Mouse (Mus musculus): ENCODE data around the gene Kif17. TPM values are rescaled to one million over a fixed set of nuclear protein-coding genes. Genes with fewer than 3 reads are reported as not detected.

Kif17 gene
- total RNA-seq, 2 experiments from 2014 or later: 0.13 to 0.59 TPM

DNA sequence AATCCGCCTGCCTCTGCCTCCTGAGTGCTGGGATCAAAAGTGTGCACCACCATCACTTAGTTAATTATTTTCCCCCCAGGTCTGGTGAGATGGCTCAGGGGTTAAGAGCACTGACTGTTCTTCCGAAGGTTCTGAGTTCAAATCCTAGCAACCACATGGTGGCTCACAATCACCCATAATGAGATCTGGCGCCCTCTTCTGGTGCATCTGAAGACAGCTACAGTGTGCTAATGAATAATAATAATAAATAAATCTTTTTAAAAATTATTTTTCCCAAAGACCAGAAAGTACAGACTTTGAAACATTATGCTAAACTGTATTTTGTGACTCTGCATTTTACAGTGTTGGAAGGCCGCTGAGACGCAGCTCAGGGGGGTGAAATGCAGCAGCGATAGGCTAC is 85.4 kb downstream of the Kif17 start:
- ATAC-seq (ENCODE audit: poor library complexity, severe bottlenecking): no peak

DNA sequence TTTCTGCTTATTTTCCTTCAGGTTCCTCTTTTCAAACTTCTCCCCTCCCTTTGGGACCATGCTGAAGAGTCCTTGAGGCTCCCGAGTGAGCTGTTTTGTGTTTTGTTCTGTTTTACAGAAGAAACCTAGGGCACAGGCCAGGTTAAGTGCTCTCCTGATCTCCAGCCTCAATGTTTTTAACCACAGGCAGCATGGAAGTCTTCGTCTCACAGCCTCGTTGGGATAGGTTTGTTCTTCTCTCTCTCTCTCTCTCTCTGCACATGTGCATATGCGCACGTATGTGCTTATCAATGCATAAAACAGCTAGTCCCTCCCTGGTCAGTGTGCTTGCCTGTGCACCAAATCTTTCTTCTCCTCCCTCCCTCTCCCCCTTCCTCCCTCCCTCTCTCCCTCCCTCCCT is 86.6 kb downstream of the Kif17 start:
- no peak for ATAC-seq (ENCODE audit: poor library complexity, severe bottlenecking)

DNA sequence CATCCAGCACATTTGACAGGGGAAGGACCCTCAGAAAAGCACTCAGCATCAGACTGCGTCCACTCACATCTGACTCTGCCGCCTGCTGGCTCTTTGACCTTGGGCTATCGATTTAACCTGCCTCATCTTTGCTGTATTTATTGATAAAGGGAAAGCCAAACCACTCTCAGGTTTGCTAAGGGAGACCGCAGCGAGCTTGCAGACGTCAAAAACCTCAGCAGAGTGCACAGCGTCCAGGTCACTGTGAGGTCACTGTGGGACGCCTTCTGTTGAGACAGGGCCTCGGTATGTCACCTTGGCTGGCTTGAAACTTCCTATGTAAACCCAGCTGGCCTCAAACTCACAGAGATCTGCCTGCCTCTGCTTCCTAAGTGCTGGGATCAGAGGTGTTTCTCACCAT is 87.1 kb downstream of the Kif17 start:
- ATAC-seq (ENCODE audit: poor library complexity, severe bottlenecking): no peak

DNA sequence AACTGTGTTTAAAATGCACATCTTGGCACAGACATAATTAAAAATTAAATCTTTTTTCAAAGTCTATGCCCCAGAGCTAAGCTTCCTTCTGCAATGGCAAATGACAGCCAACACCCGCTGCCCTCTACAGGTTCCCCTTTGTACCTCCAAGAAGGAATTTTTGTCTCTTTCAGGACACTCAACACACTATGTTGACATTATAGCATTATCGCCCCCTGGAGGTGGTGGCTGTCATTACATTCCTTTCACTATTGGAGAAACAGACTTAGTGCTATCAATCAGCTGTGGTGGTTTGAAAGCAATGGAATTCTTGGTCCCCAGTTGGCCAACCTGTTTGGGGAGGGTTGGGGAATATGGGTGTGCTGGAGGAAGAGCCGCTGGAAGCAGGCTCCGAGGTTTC is 89.7 kb downstream of the Kif17 start:
- ATAC-seq (ENCODE audit: poor library complexity, severe bottlenecking): no peak

DNA sequence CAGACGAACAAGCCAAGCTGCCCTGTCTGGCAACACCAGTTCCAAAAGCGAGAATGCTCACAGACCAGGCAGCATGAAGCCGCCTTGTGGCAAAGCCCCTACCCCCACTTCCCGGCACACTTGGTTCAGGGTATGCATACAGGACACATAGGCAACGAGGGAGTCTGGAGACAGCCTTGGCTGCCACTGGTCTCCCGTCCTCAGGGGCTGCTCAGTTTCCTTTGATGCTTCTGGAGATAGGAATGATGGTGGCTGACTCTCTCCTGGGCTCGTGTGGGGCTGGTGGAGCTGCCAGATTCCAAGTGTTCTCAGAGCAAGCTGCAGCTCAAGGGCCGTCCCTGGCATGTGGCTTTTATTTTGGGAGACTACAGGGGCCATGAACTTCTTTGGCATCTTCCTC is 91.2 kb downstream of the Kif17 start:
- ATAC-seq (ENCODE audit: poor library complexity, severe bottlenecking): no peak

DNA sequence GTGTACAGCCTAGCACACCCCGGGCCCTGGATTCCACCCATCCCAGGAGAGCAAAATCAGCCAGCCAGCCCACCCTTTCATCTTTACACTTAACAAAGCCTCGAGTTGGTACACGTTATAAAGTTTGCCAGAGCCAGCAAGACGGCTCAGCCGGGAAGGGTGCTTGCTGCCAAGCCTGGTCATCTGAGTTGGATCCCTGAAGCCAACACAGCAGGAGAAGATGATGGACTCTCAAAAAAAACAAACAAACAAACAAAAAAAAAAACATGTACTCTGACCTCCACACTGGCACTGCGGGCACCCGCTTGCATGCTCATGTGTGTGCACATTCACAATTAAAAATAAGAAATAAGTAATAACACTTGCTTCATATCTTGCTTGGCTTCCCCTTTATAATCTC is 91.8 kb downstream of the Kif17 start:
- ATAC-seq (ENCODE audit: poor library complexity, severe bottlenecking): no peak

DNA sequence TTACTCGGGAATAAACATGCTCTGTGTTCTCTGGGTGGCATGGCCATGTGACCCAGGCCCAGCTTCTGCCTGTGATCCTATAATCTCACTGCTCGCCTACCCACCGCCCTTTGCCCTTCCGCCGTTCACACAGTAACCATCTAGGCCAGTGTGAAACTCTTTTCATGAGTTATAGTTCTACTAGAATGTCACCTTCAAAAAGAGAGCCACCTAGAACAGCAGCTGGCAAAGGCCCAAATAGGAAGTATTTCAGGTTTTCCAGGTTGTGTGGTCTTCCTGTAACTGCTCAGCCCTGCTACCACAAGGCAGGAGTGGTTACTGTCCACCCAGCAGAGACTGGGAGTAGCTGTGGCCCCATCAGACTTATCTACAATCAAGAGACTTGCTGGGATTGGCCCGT is 92.5 kb downstream of the Kif17 start:
- no peak for ATAC-seq (ENCODE audit: poor library complexity, severe bottlenecking)

DNA sequence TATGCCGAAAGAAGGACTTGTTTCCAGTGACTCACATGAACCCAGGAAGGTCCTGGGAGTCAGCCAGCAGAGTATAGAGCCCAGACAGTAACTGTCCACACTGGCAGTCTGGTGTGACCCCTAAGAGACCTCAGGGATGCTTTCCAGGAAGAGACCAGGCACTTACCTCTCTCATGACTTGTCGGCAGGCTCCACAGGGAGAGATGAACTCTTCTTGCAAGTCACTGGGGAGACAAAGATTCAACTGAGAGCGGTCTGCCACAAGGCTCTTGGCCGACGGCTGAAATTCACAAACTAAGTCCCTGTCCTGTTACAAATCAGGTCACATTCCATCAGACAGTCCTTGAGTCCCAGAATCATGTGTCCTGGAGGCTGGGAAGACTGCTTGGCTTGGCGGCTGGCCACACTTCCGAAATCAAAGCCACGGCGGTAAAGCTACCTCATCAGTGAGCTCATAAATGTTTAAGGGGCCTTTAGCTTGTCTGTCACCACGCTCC is 93.2 kb downstream of the Kif17 start:
- ATAC-seq (ENCODE audit: poor library complexity, severe bottlenecking): no peak

DNA sequence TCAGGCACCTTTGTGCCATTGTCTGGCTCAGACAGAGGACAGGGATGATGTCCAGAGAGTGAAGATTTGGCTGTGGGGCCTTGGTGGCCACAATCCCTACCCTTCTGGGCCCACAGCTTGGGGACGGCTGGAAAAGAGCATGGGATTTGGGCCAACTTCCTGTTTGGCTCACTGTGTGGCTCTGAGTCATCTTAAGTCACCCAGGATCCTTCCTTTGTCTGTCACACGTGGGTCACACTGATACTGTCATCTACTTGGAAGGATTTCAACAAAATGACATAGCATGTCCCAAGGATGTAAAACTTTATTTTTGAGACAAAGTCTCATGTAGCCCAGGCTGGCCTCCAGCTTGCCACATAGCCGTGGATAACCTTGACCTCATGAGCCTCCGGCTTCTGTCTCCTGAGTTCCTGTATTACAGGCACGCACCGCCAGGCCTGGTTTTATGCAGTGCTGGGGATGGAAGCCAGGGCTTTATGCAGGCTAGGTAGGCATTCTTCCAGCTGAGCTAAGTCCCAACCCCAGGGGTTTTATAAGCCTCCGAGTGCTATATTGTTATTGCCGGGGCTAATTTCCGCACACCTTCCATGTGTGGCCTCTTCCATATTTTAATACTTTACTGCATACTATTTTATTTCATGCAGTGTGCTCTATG is 94.8 kb downstream of the Kif17 start:
- no peak for ATAC-seq (ENCODE audit: poor library complexity, severe bottlenecking)

DNA sequence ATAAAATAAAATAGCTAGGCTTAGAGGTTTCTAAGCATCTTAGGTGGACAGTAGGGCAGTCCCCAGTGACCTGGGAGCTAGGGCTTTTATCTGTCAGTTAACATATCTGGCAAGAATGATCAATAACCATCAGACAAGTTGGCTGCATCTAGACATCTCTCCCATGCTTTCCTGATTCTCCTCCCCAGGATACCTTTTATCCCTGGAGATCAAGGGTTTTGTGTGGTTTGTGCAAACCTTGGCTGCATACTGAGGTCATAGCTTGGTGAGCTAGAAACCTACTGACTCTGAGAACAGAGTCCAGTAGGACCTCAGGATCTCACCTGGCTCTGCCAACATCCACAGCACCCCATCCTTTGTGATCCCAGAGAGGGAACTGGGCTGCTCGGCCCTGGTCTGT is 97.0 kb downstream of the Kif17 start:
- no peak for ATAC-seq (ENCODE audit: poor library complexity, severe bottlenecking)

DNA sequence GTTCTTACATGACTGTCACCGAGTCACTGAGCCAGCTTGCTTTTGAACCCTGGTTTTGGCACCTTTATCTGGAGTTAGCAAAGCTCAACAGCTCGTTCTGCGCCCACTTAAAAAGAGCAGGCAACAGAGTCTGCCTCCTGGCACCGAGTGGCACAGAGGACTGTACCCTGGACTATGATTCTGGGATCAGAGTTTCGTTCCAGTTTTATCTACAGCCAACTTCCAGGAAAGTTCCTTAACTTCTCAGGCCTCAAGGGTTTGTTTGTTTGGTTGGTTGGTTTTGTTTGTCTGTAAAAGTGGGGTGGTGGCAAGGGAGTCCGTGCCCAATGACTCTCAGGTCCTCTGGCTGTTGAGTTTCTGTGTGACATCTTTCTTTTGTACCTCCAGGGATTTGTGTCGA is 98.5 kb downstream of the Kif17 start:
- ATAC-seq (ENCODE audit: poor library complexity, severe bottlenecking): no peak

Other genes with a start within 250 kb of the Kif17 start
- 89.1 and 105 TPM in 2 replicates for gene Hp1bp3, start 34.1 kb upstream of the Kif17 start, total RNA-seq (2015)
- 165 and 173 TPM in 2 replicates for gene Hp1bp3, start 34.1 kb upstream of the Kif17 start, total RNA-seq (2017)
- gene Sh2d5, start within 50 bp of the Kif17 start, total RNA-seq (2015): 1.5 and 2.4 TPM in 2 replicates
- gene Sh2d5, start within 50 bp of the Kif17 start, total RNA-seq (2017): 1.2 and 1.3 TPM in 2 replicates
- gene Ddost, start 54.3 kb downstream of the Kif17 start, total RNA-seq (2015): 137 and 143 TPM in 2 replicates
- gene Ddost, start 54.3 kb downstream of the Kif17 start, total RNA-seq (2017): 100 and 102 TPM in 2 replicates
- 26.9 and 31.8 TPM in 2 replicates for gene Pink1, start 75.9 kb downstream of the Kif17 start, total RNA-seq (2015)
- gene Pink1, start 75.9 kb downstream of the Kif17 start, total RNA-seq (2017): 29.8 and 32.2 TPM in 2 replicates
- gene Cda, start 117.6 kb downstream of the Kif17 start, total RNA-seq (2015): not detected in 2 replicates
- not detected in 2 replicates for gene Cda, start 117.6 kb downstream of the Kif17 start, total RNA-seq (2017)
- gene Fam43b, start 146.1 kb downstream of the Kif17 start, total RNA-seq (2015): not detected in 2 replicates
- not detected in 2 replicates for gene Fam43b, start 146.1 kb downstream of the Kif17 start, total RNA-seq (2017)
- 4.9 and 8.1 TPM in 2 replicates for gene Mul1, start 184.2 kb downstream of the Kif17 start, total RNA-seq (2015)
- gene Mul1, start 184.2 kb downstream of the Kif17 start, total RNA-seq (2017): 4.4 and 6.1 TPM in 2 replicates
- gene Camk2n1, start 203.9 kb downstream of the Kif17 start, total RNA-seq (2015): 0.21 and 0.40 TPM in 2 replicates
- 0.04 TPM in 1 of 2 replicates, not detected in the other for gene Camk2n1, start 203.9 kb downstream of the Kif17 start, total RNA-seq (2017)

Measured in megakaryocyte, adult 5-6 weeks (primary cell).